In genomic region chr7:73524454-73524952, GRCm38 (mm10) we compare ENCODE assay signal across 8 mouse cellular contexts. TPM values are rescaled to one million over a fixed set of nuclear protein-coding genes. Genes with fewer than 3 reads are reported as not detected.
DNase-seq lines count a peak whose midpoint lies in the region; ATAC-seq lines count a peak whose summit lies in the region.

No protein-coding gene starts in this region.

- H3K36me3 ChIP-seq in forebrain, embryonic 13.5 days (ENCODE audit: poor library complexity, severe bottlenecking) = peaks cover 11% of the 10 kb centered on the region
- H3K36me3 ChIP-seq in hindbrain, embryonic 15.5 days = no peaks in the 10 kb centered on the region
- peaks cover 9% of the 10 kb centered on the region for H3K36me3 ChIP-seq in limb, embryonic 11.5 days (ENCODE audit: control insufficient read depth, insufficient read depth, low read length)
- peaks cover under 1% of the 10 kb centered on the region; the same call in 1 of the 2 replicates for H3K36me3 ChIP-seq in midbrain, embryonic 11.5 days (ENCODE audit: control insufficient read depth, insufficient read depth, low read length)

- WGBS in forebrain, embryonic 13.5 days = 36% methylated on average over 9 of the region's 9 CpGs
- WGBS in hindbrain, embryonic 15.5 days = 37% methylated on average over 9 of the region's 9 CpGs
- 43% methylated on average over 9 of the region's 9 CpGs for WGBS in limb, embryonic 11.5 days
- 52% methylated on average over 9 of the region's 9 CpGs for WGBS in midbrain, embryonic 11.5 days

- intact Hi-C loops in heart, postnatal 36 days (cut with DNase I) = loop anchor here (1.0 to 10.0 kb wide), 4 partner anchors 11 to 220 kb away; partner anchors contain the start of gene Fam174b

- H3K9ac ChIP-seq in forebrain, embryonic 13.5 days = no peak overlapping the region
- no peak overlapping the region for H3K9ac ChIP-seq in hindbrain, embryonic 15.5 days
- H3K9ac ChIP-seq in limb, embryonic 11.5 days (ENCODE audit: low read length) = no peak overlapping the region
- H3K9ac ChIP-seq in midbrain, embryonic 11.5 days (ENCODE audit: low read length) = peak overlapping the region; percentile 20; the same call in 1 of the 2 replicates

- peak overlapping the region; percentile 73 for H3K27ac ChIP-seq in forebrain, embryonic 13.5 days
- peak overlapping the region; percentile 85 for H3K27ac ChIP-seq in hindbrain, embryonic 15.5 days (replicated peaks)
- H3K27ac ChIP-seq in limb, embryonic 11.5 days (replicated peaks; ENCODE audit: low read depth, low read length) = peak overlapping the region; percentile 49; the same call in 1 of the 2 replicates
- H3K27ac ChIP-seq in midbrain, embryonic 11.5 days (ENCODE audit: low read depth, low read length) = peak overlapping the region; percentile 76

- no peak overlapping the region for H3K4me3 ChIP-seq in forebrain, embryonic 13.5 days
- no peak overlapping the region for H3K4me3 ChIP-seq in hindbrain, embryonic 15.5 days
- H3K4me3 ChIP-seq in limb, embryonic 11.5 days (ENCODE audit: low read depth, low read length) = no peak overlapping the region
- no peak overlapping the region for H3K4me3 ChIP-seq in midbrain, embryonic 11.5 days (ENCODE audit: low read depth, low read length)

- ATAC-seq in cerebellum, adult (ENCODE audit: insufficient number of reproducible peaks, low FRiP score, low TSS enrichment) = peak; percentile 76
- peak; percentile 73 for ATAC-seq in forebrain, embryonic 13.5 days
- peak; percentile 78; the same call in 1 of the 2 replicates for ATAC-seq in hindbrain, embryonic 15.5 days (ENCODE audit: low FRiP score, low read depth)
- no peak for ATAC-seq in limb, embryonic 11.5 days (ENCODE audit: insufficient number of reproducible peaks, low FRiP score, low TSS enrichment, low read depth)
- ATAC-seq in midbrain, embryonic 11.5 days (ENCODE audit: low FRiP score) = peak; percentile 67

- no peaks in the 10 kb centered on the region for H3K27me3 ChIP-seq in forebrain, embryonic 13.5 days
- H3K27me3 ChIP-seq in hindbrain, embryonic 15.5 days = no peaks in the 10 kb centered on the region
- no peaks in the 10 kb centered on the region for H3K27me3 ChIP-seq in limb, embryonic 11.5 days (ENCODE audit: control insufficient read depth, insufficient read depth, low read length)
- no peaks in the 10 kb centered on the region for H3K27me3 ChIP-seq in midbrain, embryonic 11.5 days (ENCODE audit: control insufficient read depth, insufficient read depth, low read length)

- no peaks in the 10 kb centered on the region for H3K9me3 ChIP-seq in forebrain, embryonic 13.5 days (replicated peaks)
- no peaks in the 10 kb centered on the region for H3K9me3 ChIP-seq in hindbrain, embryonic 15.5 days
- H3K9me3 ChIP-seq in limb, embryonic 11.5 days (ENCODE audit: control insufficient read depth, low read length) = no peaks in the 10 kb centered on the region
- no peaks in the 10 kb centered on the region for H3K9me3 ChIP-seq in midbrain, embryonic 11.5 days (ENCODE audit: control insufficient read depth, low read length)

- peak; percentile 97 for DNase-seq in heart, adult 11 months
- no peak for DNase-seq in heart, postnatal 36 days
- DNase-seq in limb, embryonic 11.5 days (ENCODE audit: low spot score) = peak; percentile 65
- DNase-seq in midbrain, embryonic 11.5 days (ENCODE audit: low spot score, missing footprints) = peak; percentile 91
- peak; percentile 87 for DNase-seq in telencephalon, adult 2 months (ENCODE audit: low read depth, low spot score)

- peaks cover 20% of the 10 kb centered on the region for H3K4me1 ChIP-seq in forebrain, embryonic 13.5 days
- peaks cover 27% of the 10 kb centered on the region for H3K4me1 ChIP-seq in hindbrain, embryonic 15.5 days (replicated peaks)
- no peaks in the 10 kb centered on the region for H3K4me1 ChIP-seq in limb, embryonic 11.5 days (ENCODE audit: control insufficient read depth, insufficient read depth, low read length)
- peaks cover 6% of the 10 kb centered on the region; the same call in 1 of the 2 replicates for H3K4me1 ChIP-seq in midbrain, embryonic 11.5 days (ENCODE audit: control insufficient read depth, insufficient read depth, low read length)

- peak overlapping the region; percentile 3; the same call in 1 of the 2 replicates for H3K4me2 ChIP-seq in forebrain, embryonic 13.5 days
- peak overlapping the region; percentile 7; the same call in 1 of the 2 replicates for H3K4me2 ChIP-seq in hindbrain, embryonic 15.5 days
- H3K4me2 ChIP-seq in limb, embryonic 11.5 days (ENCODE audit: low read depth, severe bottlenecking) = no peak overlapping the region
- no peak overlapping the region for H3K4me2 ChIP-seq in midbrain, embryonic 11.5 days

RNA-seq across cellular contexts. Expression of gene Chd2, which starts 17.1 kb away (rescaled TPM):
- 10 to 100 TPM; 49.0 to 52.1 TPM for total RNA-seq in heart, postnatal 36 days (2021)
- 62.8 TPM in 2 replicates for polyA plus RNA-seq in forebrain, embryonic 13.5 days (2015; fragmentation: Nextera tagmentation; extraction: Ambion mirVana)
- polyA plus RNA-seq in hindbrain, embryonic 15.5 days (2015; fragmentation: Nextera tagmentation; extraction: Ambion mirVana) = 34.9 and 37.2 TPM in 2 replicates
- 48.9 and 64.6 TPM in 2 replicates for polyA plus RNA-seq in limb, embryonic 11.5 days (2014; fragmentation: Nextera tagmentation; extraction: Ambion mirVana)
- polyA plus RNA-seq in midbrain, embryonic 11.5 days (2014; fragmentation: Nextera tagmentation; extraction: Ambion mirVana) = 41.7 and 42.6 TPM in 2 replicates

Comparison
In these comparisons a context has a peak if more than half of its experiments do, and no peak if none do; other contexts are left out.
1. DNase-seq: peak in heart, adult 11 months (single experiment), limb, embryonic 11.5 days (single experiment), midbrain, embryonic 11.5 days (single experiment) and telencephalon, adult 2 months (single experiment); none in heart, postnatal 36 days (0 of 2).
2. H3K4me2 ChIP-seq: peak in forebrain, embryonic 13.5 days (single experiment) and hindbrain, embryonic 15.5 days (single experiment); none in limb, embryonic 11.5 days (single experiment) and midbrain, embryonic 11.5 days (single experiment).
3. Peak in every context shown above with its lines, with median percentiles within 50 percentile points of each other: H3K27ac ChIP-seq.